Mouse (Mus musculus): ENCODE results near the gene Syne2. TPM values are rescaled to one million over a fixed set of nuclear protein-coding genes. Genes with fewer than 3 reads are reported as not detected.
"Not testable (repeated sequence)": the region's sequence is repeated elsewhere in the genome, so short reads cannot be mapped to it uniquely, and the experiment has no call there.

The Syne2 gene
- polyA plus RNA-seq, 1 experiment from 2014 or later: 80.1 TPM

GRCm38 (mm10) chr12:76128306-76128705 lies 310.4 kb downstream of the Syne2 start:
- H3K4me2 ChIP-seq: no peak overlapping the region
- no peaks in the 10 kb centered on the region for H3K36me3 ChIP-seq (ENCODE audit: control insufficient read depth, insufficient read depth, low read length)
- no peak for ATAC-seq (ENCODE audit: low FRiP score)
- no peaks in the 10 kb centered on the region for H3K9me3 ChIP-seq (ENCODE audit: control insufficient read depth, low read length)
- no peak for DNase-seq (ENCODE audit: low spot score, missing footprints)
- no peaks in the 10 kb centered on the region for H3K27me3 ChIP-seq (ENCODE audit: control insufficient read depth, insufficient read depth, low read length)
- no peaks in the 10 kb centered on the region for H3K4me1 ChIP-seq (ENCODE audit: control insufficient read depth, insufficient read depth, low read length)
- H3K27ac ChIP-seq (ENCODE audit: low read depth, low read length): no peak overlapping the region
- H3K4me3 ChIP-seq (ENCODE audit: low read depth, low read length): no peak overlapping the region
- no peak overlapping the region for H3K9ac ChIP-seq (ENCODE audit: low read length)
- WGBS: 79% methylated on average over 3 of the region's 3 CpGs

- Histone ChIP-seq H3K4me3 (ENCODE audit: low read depth, low read length) (no peak overlapping the region), H3K4me1 (ENCODE audit: control insufficient read depth, insufficient read depth, low read length) (no peaks in the 10 kb centered on the region), H3K9me3 (ENCODE audit: control insufficient read depth, low read length) (no peaks in the 10 kb centered on the region), H3K4me2 (no peak overlapping the region), H3K27ac (ENCODE audit: low read depth, low read length) (no peak overlapping the region), H3K9ac (ENCODE audit: low read length) (no peak overlapping the region), H3K27me3 (ENCODE audit: control insufficient read depth, insufficient read depth, low read length) (no peaks in the 10 kb centered on the region), H3K36me3 (ENCODE audit: control insufficient read depth, insufficient read depth, low read length) (no peaks in the 10 kb centered on the region)
- DNase-seq (ENCODE audit: low spot score, missing footprints): no peak
- ATAC-seq (ENCODE audit: low FRiP score): no peak
- 87% methylated on average over 10 of the region's 10 CpGs for WGBS
These were observed 310.9 kb downstream of the Syne2 start for GRCm38 (mm10) chr12:76128831-76129230.

- no peak overlapping the region for H3K27ac ChIP-seq (ENCODE audit: low read depth, low read length)
- DNase-seq (ENCODE audit: low spot score, missing footprints) (peak; percentile 88), ATAC-seq (ENCODE audit: low FRiP score) (no peak)
- 17% methylated on average over 4 of the region's 4 CpGs for WGBS
- no peaks in the 10 kb centered on the region for H3K4me1 ChIP-seq (ENCODE audit: control insufficient read depth, insufficient read depth, low read length)
- no peaks in the 10 kb centered on the region for H3K27me3 ChIP-seq (ENCODE audit: control insufficient read depth, insufficient read depth, low read length)
- H3K4me2 ChIP-seq: no peak overlapping the region
- no peaks in the 10 kb centered on the region for H3K36me3 ChIP-seq (ENCODE audit: control insufficient read depth, insufficient read depth, low read length)
- H3K9ac ChIP-seq (ENCODE audit: low read length): no peak overlapping the region
- no peaks in the 10 kb centered on the region for H3K9me3 ChIP-seq (ENCODE audit: control insufficient read depth, low read length)
- no peak overlapping the region for H3K4me3 ChIP-seq (ENCODE audit: low read depth, low read length)
These were observed 312.3 kb downstream of the Syne2 start for GRCm38 (mm10) chr12:76130281-76130680.

GRCm38 (mm10) chr12:76130891-76131290 lies 313.0 kb downstream of the Syne2 start:
- H3K9me3 ChIP-seq (ENCODE audit: control insufficient read depth, low read length): no peaks in the 10 kb centered on the region
- ATAC-seq (ENCODE audit: low FRiP score) (no peak), DNase-seq (ENCODE audit: low spot score, missing footprints) (no peak)
- 86% methylated on average over 6 of the region's 6 CpGs for WGBS
- no peak overlapping the region for H3K4me3 ChIP-seq (ENCODE audit: low read depth, low read length)
- H3K9ac ChIP-seq (ENCODE audit: low read length): no peak overlapping the region
- no peaks in the 10 kb centered on the region for H3K4me1 ChIP-seq (ENCODE audit: control insufficient read depth, insufficient read depth, low read length)
- no peak overlapping the region for H3K27ac ChIP-seq (ENCODE audit: low read depth, low read length)
- no peaks in the 10 kb centered on the region for H3K27me3 ChIP-seq (ENCODE audit: control insufficient read depth, insufficient read depth, low read length)
- H3K4me2 ChIP-seq: no peak overlapping the region
- no peaks in the 10 kb centered on the region for H3K36me3 ChIP-seq (ENCODE audit: control insufficient read depth, insufficient read depth, low read length)

GRCm38 (mm10) chr12:76132591-76132990 lies 314.7 kb downstream of the Syne2 start:
- Histone ChIP-seq H3K27me3 (ENCODE audit: control insufficient read depth, insufficient read depth, low read length) (no peaks in the 10 kb centered on the region), H3K9ac (ENCODE audit: low read length) (no peak overlapping the region), H3K27ac (ENCODE audit: low read depth, low read length) (no peak overlapping the region), H3K9me3 (ENCODE audit: control insufficient read depth, low read length) (no peaks in the 10 kb centered on the region), H3K4me2 (no peak overlapping the region), H3K4me1 (ENCODE audit: control insufficient read depth, insufficient read depth, low read length) (no peaks in the 10 kb centered on the region), H3K36me3 (ENCODE audit: control insufficient read depth, insufficient read depth, low read length) (no peaks in the 10 kb centered on the region), H3K4me3 (ENCODE audit: low read depth, low read length) (no peak overlapping the region)
- ATAC-seq (ENCODE audit: low FRiP score): no peak
- no peak for DNase-seq (ENCODE audit: low spot score, missing footprints)
- WGBS: 87% methylated on average over 4 of the region's 4 CpGs

GRCm38 (mm10) chr12:76133081-76133480 lies 315.1 kb downstream of the Syne2 start:
- not testable (repeated sequence) for H3K9me3 ChIP-seq (ENCODE audit: control insufficient read depth, low read length); H3K27me3 ChIP-seq (ENCODE audit: control insufficient read depth, insufficient read depth, low read length); H3K9ac ChIP-seq (ENCODE audit: low read length); H3K4me1 ChIP-seq (ENCODE audit: control insufficient read depth, insufficient read depth, low read length); ATAC-seq (ENCODE audit: low FRiP score); H3K4me2 ChIP-seq; H3K36me3 ChIP-seq (ENCODE audit: control insufficient read depth, insufficient read depth, low read length); H3K4me3 ChIP-seq (ENCODE audit: low read depth, low read length); DNase-seq (ENCODE audit: low spot score, missing footprints); H3K27ac ChIP-seq (ENCODE audit: low read depth, low read length)
- 89% methylated on average over 9 of the region's 9 CpGs for WGBS

GRCm38 (mm10) chr12:76136701-76137100 lies 318.8 kb downstream of the Syne2 start:
- H3K9ac ChIP-seq (ENCODE audit: low read length): no peak overlapping the region
- DNase-seq (ENCODE audit: low spot score, missing footprints): no peak
- H3K27ac ChIP-seq (ENCODE audit: low read depth, low read length): no peak overlapping the region
- H3K27me3 ChIP-seq (ENCODE audit: control insufficient read depth, insufficient read depth, low read length): no peaks in the 10 kb centered on the region
- no peaks in the 10 kb centered on the region for H3K9me3 ChIP-seq (ENCODE audit: control insufficient read depth, low read length)
- H3K4me3 ChIP-seq (ENCODE audit: low read depth, low read length): no peak overlapping the region
- no peak for ATAC-seq (ENCODE audit: low FRiP score)
- H3K4me2 ChIP-seq: no peak overlapping the region
- no peaks in the 10 kb centered on the region for H3K4me1 ChIP-seq (ENCODE audit: control insufficient read depth, insufficient read depth, low read length)
- 36% methylated on average over 6 of the region's 6 CpGs for WGBS
- no peaks in the 10 kb centered on the region for H3K36me3 ChIP-seq (ENCODE audit: control insufficient read depth, insufficient read depth, low read length)

- H3K9me3 ChIP-seq (ENCODE audit: control insufficient read depth, low read length); H3K27ac ChIP-seq (ENCODE audit: low read depth, low read length); H3K36me3 ChIP-seq (ENCODE audit: control insufficient read depth, insufficient read depth, low read length); H3K27me3 ChIP-seq (ENCODE audit: control insufficient read depth, insufficient read depth, low read length); H3K4me1 ChIP-seq (ENCODE audit: control insufficient read depth, insufficient read depth, low read length): not testable (repeated sequence)
- Histone ChIP-seq H3K4me3 (ENCODE audit: low read depth, low read length) (peak overlapping the region; percentile 27), H3K4me2 (peak overlapping the region; percentile 53), H3K9ac (ENCODE audit: low read length) (peak overlapping the region; percentile 45; the same call in 1 of the 2 replicates)
- 15% methylated on average over 30 of the region's 30 CpGs for WGBS
- ATAC-seq (ENCODE audit: low FRiP score): peak; percentile 35; the same call in 1 of the 2 replicates
- peak; percentile 87 for DNase-seq (ENCODE audit: low spot score, missing footprints)
These were observed 334.5 kb downstream of the Syne2 start for GRCm38 (mm10) chr12:76152389-76152788.
